In the genomic region with DNA sequence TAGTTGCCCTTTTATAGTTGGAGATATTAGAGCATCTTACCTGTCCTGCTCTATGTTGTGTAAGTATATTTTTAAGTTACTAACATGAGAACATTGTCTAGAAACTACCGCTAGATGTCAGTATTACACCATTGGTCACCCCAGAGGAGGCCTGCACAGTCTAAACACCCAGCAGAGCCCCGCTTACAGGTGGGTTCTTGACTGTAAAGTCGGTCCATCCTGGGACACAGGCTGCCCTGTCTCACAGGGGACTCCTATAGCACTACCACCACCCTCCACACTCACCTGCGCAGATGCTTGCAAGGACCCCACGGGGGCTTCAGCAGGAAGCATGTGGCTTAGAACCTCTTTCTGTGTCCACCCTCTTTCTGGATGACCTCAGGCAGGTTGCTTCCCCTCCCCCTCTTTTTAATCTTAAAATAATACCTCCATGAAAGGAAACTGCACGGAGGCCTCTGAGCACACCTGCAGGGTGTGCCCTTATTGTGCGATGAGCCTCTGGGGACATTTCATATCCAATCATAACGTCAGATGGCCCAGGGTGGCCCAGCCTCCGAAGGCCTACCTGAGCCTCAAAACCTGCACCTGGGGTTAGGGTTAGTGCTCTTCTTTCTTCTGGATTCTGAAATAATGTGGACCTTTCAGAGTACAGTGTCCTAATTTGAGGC, we compare ENCODE assay signal across 8 mouse cellular contexts. TPM values are rescaled to one million over a fixed set of nuclear protein-coding genes. Genes with fewer than 3 reads are reported as not detected.
DNase-seq lines count a peak whose midpoint lies in the region; ATAC-seq lines count a peak whose summit lies in the region.

No protein-coding gene starts in this region.

- H3K36me3 ChIP-seq in heart, embryonic 13.5 days = peaks cover 63% of the 10 kb centered on the region

- H3K4me1 ChIP-seq in heart, embryonic 13.5 days = no peaks in the 10 kb centered on the region

- 61% methylated on average over 9 of the region's 9 CpGs for WGBS in heart, embryonic 13.5 days

- H3K4me2 ChIP-seq in heart, embryonic 13.5 days = no peak overlapping the region

- no peak overlapping the region for H3K27ac ChIP-seq in heart, embryonic 13.5 days (replicated peaks)

- no peaks in the 10 kb centered on the region for H3K27me3 ChIP-seq in heart, embryonic 13.5 days (replicated peaks)

- peak; percentile 22 for DNase-seq in adrenal gland, adult 2 months
- no peak for DNase-seq in adrenal gland, postnatal 4 days (ENCODE audit: low spot score in 2 of 2)
- peak; percentile 86 for DNase-seq in ZHBTc4 (ENCODE audit: low read depth, low spot score)
- DNase-seq in embryo, embryonic 11 days = peak; percentile 78
- peak; percentile 49 for DNase-seq in kidney, postnatal 10 days
- peak; percentile 51 for DNase-seq in lung, postnatal 14 days
- peak; percentile 28 for DNase-seq in right cerebral cortex, postnatal 4 days

- H3K4me3 ChIP-seq in heart, embryonic 13.5 days = no peak overlapping the region

- no peaks in the 10 kb centered on the region for H3K9me3 ChIP-seq in heart, embryonic 13.5 days

- no peak overlapping the region for H3K9ac ChIP-seq in heart, embryonic 13.5 days

- peak; percentile 46; the same call in 1 of the 2 replicates for ATAC-seq in heart, embryonic 13.5 days (ENCODE audit: extremely low read depth, insufficient number of reproducible peaks, low FRiP score, low TSS enrichment)

RNA-seq across cellular contexts. Expression of gene Ercc4, which starts 7.9 kb away (rescaled TPM):
- 10 to 100 TPM; 12.0 to 19.1 TPM for total RNA-seq in adrenal gland, adult 2 months (2021)
- 16.5 and 17.2 TPM in 2 replicates for polyA plus RNA-seq in adrenal gland, adult 2 months (2012; rRNA removed)
- 10 to 100 TPM; 22.8 to 25.8 TPM for total RNA-seq in adrenal gland, postnatal 4 days (2021)
- polyA plus RNA-seq in heart, embryonic 13.5 days (2015; fragmentation: Nextera tagmentation; extraction: Ambion mirVana) = 6.9 and 7.7 TPM in 2 replicates

Comparison
In these comparisons a context has a peak if more than half of its experiments do, and no peak if none do; other contexts are left out.
1. DNase-seq: peak in adrenal gland, adult 2 months (single experiment), ZHBTc4 (single experiment), embryo, embryonic 11 days (single experiment), kidney, postnatal 10 days (single experiment), lung, postnatal 14 days (single experiment) and right cerebral cortex, postnatal 4 days (single experiment); none in adrenal gland, postnatal 4 days (0 of 2).